Mouse (Mus musculus): ENCODE data around the gene Stard9.

DNA sequence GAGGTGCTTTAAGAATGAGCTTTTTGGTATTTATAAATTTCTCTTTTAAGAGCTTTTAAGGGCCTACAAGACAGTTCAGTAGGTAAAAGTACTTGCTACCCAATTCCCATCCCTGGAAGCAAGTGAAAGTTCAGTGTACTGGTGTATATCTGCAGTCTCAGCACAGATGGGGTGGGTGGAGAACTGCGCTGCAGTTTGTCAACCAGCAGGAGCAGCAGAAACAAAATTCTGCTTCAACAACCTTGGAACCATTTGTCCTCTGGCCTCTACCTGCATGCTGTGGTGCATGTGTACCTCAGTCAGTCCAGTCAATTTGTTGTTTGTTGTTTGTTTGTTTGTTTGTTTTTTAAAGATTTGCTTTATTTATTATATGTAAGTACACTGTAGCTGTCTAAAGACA is 36.7 kb upstream of the Stard9 start:
- TF ChIP-seq CTCF (IDR thresholded peaks at IDR 0.05; ENCODE audit: borderline replicate concordance, insufficient read depth, low read depth, low read length) (no peak), POLR2A (IDR thresholded peaks at IDR 0.05; ENCODE audit: borderline replicate concordance, insufficient read depth, low read length) (no peak)

All from cerebellum, adult 2 months (tissue).